Mouse (Mus musculus) urinary bladder, adult 2 months (tissue): Measurements from ENCODE around the gene Ptpn7. TPM values are rescaled to one million over a fixed set of nuclear protein-coding genes. Genes with fewer than 3 reads are reported as not detected.
"Not testable (repeated sequence)": the region's sequence is repeated elsewhere in the genome, so short reads cannot be mapped to it uniquely, and the experiment has no call there.

Source experiments
- DNase-seq: peaks from one replicate; pipeline ENCODE4 v3.0.0; 2022; ENCODE audit warnings: low spot score
- polyA plus RNA-seq: library from polyadenylated mRNA; depleted of rRNA; stranded (reverse); fragments of >200 nt; gene quantifications from 2 replicates; pipeline ENCODE4 v1.2.3, GENCODE M21; 2012; rRNA removed

Gene Ptpn7
- polyA plus RNA-seq, 1 experiment = 2.6 TPM

GRCm38 (mm10) chr1:135185936-135186335 lies 53.4 kb downstream of the Ptpn7 start:
- no peak for DNase-seq

GRCm38 (mm10) chr1:135186427-135186826 lies 53.9 kb downstream of the Ptpn7 start:
- DNase-seq = no peak

GRCm38 (mm10) chr1:135187016-135187415 lies 54.5 kb downstream of the Ptpn7 start:
- DNase-seq = not testable (repeated sequence)

GRCm38 (mm10) chr1:135188197-135188596 lies 55.7 kb downstream of the Ptpn7 start:
- DNase-seq = no peak

GRCm38 (mm10) chr1:135189186-135189585 lies 56.7 kb downstream of the Ptpn7 start:
- no peak for DNase-seq

GRCm38 (mm10) chr1:135194335-135194734 lies 61.8 kb downstream of the Ptpn7 start:
- not testable (repeated sequence) for DNase-seq

Other genes starting within 250 kb of the Ptpn7 start
- gene Ppp1r12b, start 176.8 kb upstream of the Ptpn7 start, polyA plus RNA-seq = 96.4 and 178 TPM in 2 replicates
- gene Ube2t, start 170.1 kb upstream of the Ptpn7 start, polyA plus RNA-seq = 2.3 and 3.5 TPM in 2 replicates
- 0.34 and 0.55 TPM in 2 replicates for gene Lgr6, start 27.4 kb upstream of the Ptpn7 start, polyA plus RNA-seq
- gene Arl8a, start 14.1 kb downstream of the Ptpn7 start, polyA plus RNA-seq = 115 and 118 TPM in 2 replicates
- 6.8 and 7.3 TPM in 2 replicates for gene Gpr37l1, start 35.0 kb downstream of the Ptpn7 start, polyA plus RNA-seq
- 46.7 and 50.1 TPM in 2 replicates for gene Elf3, start 125.9 kb downstream of the Ptpn7 start, polyA plus RNA-seq
- gene Rnpep, start 151.4 kb downstream of the Ptpn7 start, polyA plus RNA-seq = 46.6 and 55.6 TPM in 2 replicates
- gene Timm17a, start 181.1 kb downstream of the Ptpn7 start, polyA plus RNA-seq = 80.8 and 92.8 TPM in 2 replicates
- 146 and 250 TPM in 2 replicates for gene Lmod1, start 192.1 kb downstream of the Ptpn7 start, polyA plus RNA-seq
- gene Shisa4, start 242.5 kb downstream of the Ptpn7 start, polyA plus RNA-seq = 16.8 and 17.7 TPM in 2 replicates